In genomic region chr6:134761808-134762207, GRCm38 (mm10) we compare ENCODE assay signal across 24 mouse cellular contexts. TPM values are rescaled to one million over a fixed set of nuclear protein-coding genes. Genes with fewer than 3 reads are reported as not detected.
DNase-seq lines count a peak whose midpoint lies in the region; ATAC-seq lines count a peak whose summit lies in the region.
"Had no signal": no experiment of that assay in that cellular context is flagged by ENCODE, and none has a peak within 500 bp of the region (broad histone marks: within the 10 kb centered on the region; RNA-seq: fewer than 3 reads in every experiment).

No protein-coding gene starts in this region.

- ATAC-seq in forebrain, embryonic 16.5 days = no peak
- no peak for ATAC-seq in midbrain, embryonic 14.5 days (ENCODE audit: low FRiP score, low TSS enrichment)
- ATAC-seq in midbrain, embryonic 11.5 days (ENCODE audit: low FRiP score) = no peak
- no peak for ATAC-seq in forebrain, embryonic 14.5 days
- ATAC-seq: activated CD4-positive, CD25-positive, alpha-beta regulatory T cell, adult 4 months; inflammation-experienced regulatory T-cells, adult 6 months; Patski had no signal

- no peaks in the 10 kb centered on the region for H3K27me3 ChIP-seq in forebrain, embryonic 10.5 days (ENCODE audit: poor library complexity, severe bottlenecking)
- H3K27me3 ChIP-seq in forebrain, embryonic 16.5 days (replicated peaks; ENCODE audit: control insufficient read depth, insufficient read depth, low read length) = no peaks in the 10 kb centered on the region
- no peaks in the 10 kb centered on the region for H3K27me3 ChIP-seq in midbrain, embryonic 14.5 days (ENCODE audit: control insufficient read depth, insufficient read depth, low read length)
- H3K27me3 ChIP-seq in midbrain, embryonic 11.5 days (ENCODE audit: control insufficient read depth, insufficient read depth, low read length) = no peaks in the 10 kb centered on the region
- H3K27me3 ChIP-seq in forebrain, embryonic 14.5 days (replicated peaks; ENCODE audit: control insufficient read depth, insufficient read depth, low read length) = no peaks in the 10 kb centered on the region
- H3K27me3 ChIP-seq: heart, embryonic 15.5 days; liver, embryonic 13.5 days; midbrain, embryonic 12.5 days; Patski had no signal

- H3K9ac ChIP-seq in forebrain, embryonic 16.5 days (replicated peaks; ENCODE audit: low read depth, low read length) = no peak overlapping the region
- no peak overlapping the region for H3K9ac ChIP-seq in midbrain, embryonic 14.5 days (replicated peaks; ENCODE audit: low read length)
- H3K9ac ChIP-seq in midbrain, embryonic 11.5 days (ENCODE audit: low read length) = no peak overlapping the region
- H3K9ac ChIP-seq in forebrain, embryonic 14.5 days (ENCODE audit: low read length) = no peak overlapping the region
- H3K9ac ChIP-seq: heart, embryonic 15.5 days; hindbrain, embryonic 14.5 days; liver, embryonic 13.5 days; midbrain, embryonic 12.5 days had no signal

- no peak for DNase-seq in forebrain, embryonic 10.5 days (ENCODE audit: extremely low spot score, low spot score)
- DNase-seq in midbrain, embryonic 14.5 days = peak; percentile 7
- no peak for DNase-seq in midbrain, embryonic 11.5 days (ENCODE audit: low spot score, missing footprints)
- DNase-seq in forebrain, embryonic 14.5 days (ENCODE audit: low spot score) = peak; percentile 23
- no peak for DNase-seq in adrenal gland, adult 18-20 months (ENCODE audit: low spot score in 2 of 2)
- DNase-seq in layer of hippocampus, postnatal 10 days (ENCODE audit: low spot score in 2 of 2) = no peak
- DNase-seq: adrenal gland, postnatal 10 days; cerebellum, adult 9-11 months; heart, postnatal 36 days; kidney, adult 18-20 months; kidney, postnatal 4 days; liver, embryonic 13.5 days; lung, adult 2 months; lung, postnatal 14 days; right cerebral cortex, postnatal 4 days; thymus, postnatal 14 days had no signal

- H3K4me1 ChIP-seq in forebrain, embryonic 10.5 days = peaks cover 42% of the 10 kb centered on the region
- peaks cover 7% of the 10 kb centered on the region; the same call in 1 of the 2 replicates for H3K4me1 ChIP-seq in forebrain, embryonic 16.5 days (replicated peaks; ENCODE audit: control insufficient read depth, insufficient read depth, low read length)
- 0 out of 2 replicates have a peak, but pooled peaks cover 2% of the 10 kb centered on the region for H3K4me1 ChIP-seq in midbrain, embryonic 14.5 days (ENCODE audit: control insufficient read depth, insufficient read depth, low read length)
- peaks cover 2% of the 10 kb centered on the region; the same call in 1 of the 2 replicates for H3K4me1 ChIP-seq in midbrain, embryonic 11.5 days (ENCODE audit: control insufficient read depth, insufficient read depth, low read length)
- H3K4me1 ChIP-seq in forebrain, embryonic 14.5 days (ENCODE audit: control insufficient read depth, insufficient read depth, low read length) = peaks cover 8% of the 10 kb centered on the region; the same call in 1 of the 2 replicates

- H3K27ac ChIP-seq in forebrain, embryonic 10.5 days = peak overlapping the region; percentile 72
- no peak overlapping the region for H3K27ac ChIP-seq in forebrain, embryonic 16.5 days (ENCODE audit: low read length)
- no peak overlapping the region for H3K27ac ChIP-seq in midbrain, embryonic 14.5 days (replicated peaks; ENCODE audit: low read depth, low read length)
- H3K27ac ChIP-seq in midbrain, embryonic 11.5 days (ENCODE audit: low read depth, low read length) = no peak overlapping the region
- H3K27ac ChIP-seq in forebrain, embryonic 14.5 days (ENCODE audit: low read depth, low read length) = no peak overlapping the region
- H3K27ac ChIP-seq: heart, embryonic 15.5 days; hindbrain, embryonic 14.5 days; liver, embryonic 13.5 days had no signal

- H3K4me3 ChIP-seq in forebrain, embryonic 10.5 days = no peak overlapping the region
- no peak overlapping the region for H3K4me3 ChIP-seq in forebrain, embryonic 16.5 days (replicated peaks; ENCODE audit: low read length)
- no peak overlapping the region for H3K4me3 ChIP-seq in midbrain, embryonic 14.5 days (replicated peaks; ENCODE audit: low read depth, low read length)
- H3K4me3 ChIP-seq in midbrain, embryonic 11.5 days (ENCODE audit: low read depth, low read length) = no peak overlapping the region
- no peak overlapping the region for H3K4me3 ChIP-seq in forebrain, embryonic 14.5 days (ENCODE audit: low read depth, low read length)
- H3K4me3 ChIP-seq: heart, embryonic 15.5 days; liver, embryonic 13.5 days; midbrain, embryonic 12.5 days had no signal

- 44% methylated on average over 2 of the region's 2 CpGs for WGBS in forebrain, embryonic 10.5 days
- 13% methylated on average over 2 of the region's 2 CpGs for WGBS in forebrain, embryonic 16.5 days
- WGBS in midbrain, embryonic 14.5 days = 50% methylated on average over 2 of the region's 2 CpGs
- 58% methylated on average over 2 of the region's 2 CpGs for WGBS in midbrain, embryonic 11.5 days
- WGBS in forebrain, embryonic 14.5 days = 14% methylated on average over 2 of the region's 2 CpGs

- H3K36me3 ChIP-seq in forebrain, embryonic 10.5 days (replicated peaks) = peaks cover 17% of the 10 kb centered on the region
- no peaks in the 10 kb centered on the region for H3K36me3 ChIP-seq in forebrain, embryonic 16.5 days (ENCODE audit: control insufficient read depth, insufficient read depth)
- no peaks in the 10 kb centered on the region for H3K36me3 ChIP-seq in midbrain, embryonic 14.5 days (ENCODE audit: control insufficient read depth, insufficient read depth, low read length)
- no peaks in the 10 kb centered on the region for H3K36me3 ChIP-seq in midbrain, embryonic 11.5 days (ENCODE audit: control insufficient read depth, insufficient read depth, low read length)
- no peaks in the 10 kb centered on the region for H3K36me3 ChIP-seq in forebrain, embryonic 14.5 days (ENCODE audit: control insufficient read depth, insufficient read depth, low read length)

- H3K4me2 ChIP-seq in forebrain, embryonic 16.5 days (ENCODE audit: low read length) = no peak overlapping the region
- H3K4me2 ChIP-seq in midbrain, embryonic 14.5 days (ENCODE audit: low read length) = no peak overlapping the region
- no peak overlapping the region for H3K4me2 ChIP-seq in midbrain, embryonic 11.5 days
- no peak overlapping the region for H3K4me2 ChIP-seq in forebrain, embryonic 14.5 days (ENCODE audit: low read length)
- H3K4me2 ChIP-seq: heart, embryonic 15.5 days; hindbrain, embryonic 14.5 days; liver, embryonic 13.5 days; midbrain, embryonic 12.5 days had no signal

- H3K9me3 ChIP-seq in forebrain, embryonic 10.5 days = no peaks in the 10 kb centered on the region
- H3K9me3 ChIP-seq in forebrain, embryonic 16.5 days (ENCODE audit: control insufficient read depth, low read length) = no peaks in the 10 kb centered on the region
- no peaks in the 10 kb centered on the region for H3K9me3 ChIP-seq in midbrain, embryonic 14.5 days (ENCODE audit: control insufficient read depth, low read length)
- no peaks in the 10 kb centered on the region for H3K9me3 ChIP-seq in midbrain, embryonic 11.5 days (ENCODE audit: control insufficient read depth, low read length)
- no peaks in the 10 kb centered on the region for H3K9me3 ChIP-seq in forebrain, embryonic 14.5 days (replicated peaks; ENCODE audit: control insufficient read depth, low read length)
- H3K9me3 ChIP-seq: G1E; heart, embryonic 15.5 days; liver, embryonic 13.5 days; midbrain, embryonic 12.5 days had no signal

RNA-seq across cellular contexts. Expression of gene Dusp16, which starts 30.6 kb away (rescaled TPM):
- 16.0 and 19.7 TPM in 2 replicates for polyA plus RNA-seq in forebrain, embryonic 10.5 days (2016; fragmentation: Nextera tagmentation; extraction: Ambion mirVana)
- polyA plus RNA-seq in forebrain, embryonic 16.5 days (2015; fragmentation: Nextera tagmentation; extraction: Ambion mirVana) = 7.0 and 9.7 TPM in 2 replicates
- 4.2 and 5.5 TPM in 2 replicates for polyA plus RNA-seq in midbrain, embryonic 14.5 days (2014; fragmentation: Nextera tagmentation; extraction: Ambion mirVana)
- polyA plus RNA-seq in midbrain, embryonic 11.5 days (2014; fragmentation: Nextera tagmentation; extraction: Ambion mirVana) = 18.0 and 18.5 TPM in 2 replicates
- 9.3 and 9.4 TPM in 2 replicates for polyA plus RNA-seq in forebrain, embryonic 14.5 days (2014; fragmentation: Nextera tagmentation; extraction: Ambion mirVana)
- 10 to 100 TPM; 26.1 to 33.5 TPM for total RNA-seq in adrenal gland, adult 18-20 months (2021)
- 1 to 10 TPM; 7.3 to 7.6 TPM for total RNA-seq in layer of hippocampus, postnatal 10 days (2021)

Comparison
In these comparisons a context has a peak if more than half of its experiments do, and no peak if none do; other contexts are left out.
1. DNase-seq: peak in midbrain, embryonic 14.5 days (single experiment) and forebrain, embryonic 14.5 days (single experiment); none in forebrain, embryonic 10.5 days (single experiment), midbrain, embryonic 11.5 days (single experiment), adrenal gland, adult 18-20 months (0 of 2) and layer of hippocampus, postnatal 10 days (0 of 2).